Mouse (Mus musculus) intestine, embryonic 15.5 days (tissue): Measurements from ENCODE around the gene Krt84. TPM values are rescaled to one million over a fixed set of nuclear protein-coding genes. Genes with fewer than 3 reads are reported as not detected.

ENCODE experiments used
- ATAC-seq: fragments of 200-750 bp; cut with Nextera tagmentation; 2 replicates; pipeline ENCODE4 v1.8.0; 2017; ENCODE audit warnings: moderate TSS enrichment, moderate library complexity
- H3K27ac ChIP-seq: fragments of 300-500 bp; sonication (generic); 2 replicates; pipeline ENCODE4 v1.5.1; 2015; ENCODE audit warnings: mild to moderate bottlenecking, inconsistent platforms
- H3K27me3 ChIP-seq: fragments of 300-500 bp; sonication (generic); replicated peaks from 2 replicates; pipeline ENCODE4 v1.6.1; 2015; ENCODE audit warnings: inconsistent platforms
- H3K36me3 ChIP-seq: fragments of 300-500 bp; sonication (generic); 2 replicates; pipeline ENCODE4 v1.6.1; 2015; ENCODE audit warnings: inconsistent platforms
- H3K4me1 ChIP-seq: fragments of 300-500 bp; sonication (generic); replicated peaks from 2 replicates; pipeline ENCODE4 v1.6.1; 2015; ENCODE audit warnings: inconsistent platforms
- H3K4me2 ChIP-seq: fragments of 300-500 bp; sonication (generic); replicated peaks from 2 replicates; pipeline ENCODE4 v1.6.1; 2015; ENCODE audit warnings: mild to moderate bottlenecking, inconsistent platforms
- H3K4me3 ChIP-seq: fragments of 300-500 bp; sonication (generic); replicated peaks from 2 replicates; pipeline ENCODE4 v1.5.1; 2015; ENCODE audit warnings: inconsistent platforms
- H3K9ac ChIP-seq: fragments of 300-500 bp; sonication (generic); 2 replicates; pipeline ENCODE4 v1.6.1; 2015; ENCODE audit warnings: inconsistent platforms
- H3K9me3 ChIP-seq: fragments of 300-500 bp; sonication (generic); 2 replicates; pipeline ENCODE4 v1.6.1; 2016; ENCODE audit warnings: inconsistent platforms
- WGBS: fragments of 180-500 bp; shearing (Covaris S2); methylation state at CpG from one replicate; pipeline ENCODE4 v1.1.7; 2015; 5-methylcytosine and 5-hydroxymethylcytosine counted together
- polyA plus RNA-seq: library from polyadenylated mRNA; unstranded; fragments of >200 nt; fragmentation: Nextera tagmentation; extraction: Ambion mirVana; gene quantifications from 2 replicates; pipeline ENCODE4 v1.2.1, GENCODE M21; 2015

Gene Krt84
- 0.13 and 0.29 TPM in 2 replicates for polyA plus RNA-seq

DNA sequence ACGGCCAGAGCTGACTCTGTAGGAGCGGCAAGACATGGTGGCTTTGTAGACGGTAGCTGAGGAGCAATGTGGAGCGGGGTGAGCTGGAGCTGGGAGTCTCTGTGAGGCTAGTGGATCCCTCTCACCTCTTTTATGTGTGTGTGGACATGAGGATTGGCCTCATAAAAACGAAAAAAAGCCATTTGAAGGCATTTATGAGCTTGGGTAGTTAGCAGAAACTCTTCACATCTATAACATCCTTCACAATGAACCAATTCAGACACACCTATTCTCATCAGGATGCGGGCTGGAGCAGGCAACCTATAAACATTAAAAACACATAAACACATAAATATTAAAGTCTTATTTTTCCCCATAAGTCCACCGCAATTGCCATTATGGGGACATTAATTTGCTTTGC, at the start of gene Krt84:
Krt84 (minus strand) TSS at position 101 of the 400 bp plus-strand sequence.
- H3K4me1 ChIP-seq, result peaks cover 5% of the 10 kb centered on the region; the same call in 1 of the 2 replicates
- 80% methylated on average over 7 of the region's 7 CpGs for WGBS
- H3K4me3 ChIP-seq, result no peak within 1 kb of the TSS
- no peaks in the 10 kb centered on the region for H3K36me3 ChIP-seq
- no peak within 1 kb of the TSS for H3K4me2 ChIP-seq
- no peak within 1 kb of the TSS for H3K27ac ChIP-seq
- no peaks in the 10 kb centered on the region for H3K9me3 ChIP-seq
- 0 out of 2 replicates have a peak, but pooled peaks cover 2% of the 10 kb centered on the region for H3K27me3 ChIP-seq
- no peak within 1 kb of the TSS for H3K9ac ChIP-seq
- ATAC-seq, result no peak

- Histone ChIP-seq H3K4me3 (no peak overlapping the region), H3K9me3 (no peaks in the 10 kb centered on the region), H3K27me3 (no peaks in the 10 kb centered on the region), H3K36me3 (no peaks in the 10 kb centered on the region), H3K9ac (no peak overlapping the region), H3K27ac (no peak overlapping the region), H3K4me2 (no peak overlapping the region), H3K4me1 (no peaks in the 10 kb centered on the region)
- 68% methylated on average over 3 of the region's 3 CpGs for WGBS
- no peak for ATAC-seq
Observed at GRCm38 (mm10) chr15:101581701-101582100, 49.1 kb upstream of the Krt84 start.

DNA sequence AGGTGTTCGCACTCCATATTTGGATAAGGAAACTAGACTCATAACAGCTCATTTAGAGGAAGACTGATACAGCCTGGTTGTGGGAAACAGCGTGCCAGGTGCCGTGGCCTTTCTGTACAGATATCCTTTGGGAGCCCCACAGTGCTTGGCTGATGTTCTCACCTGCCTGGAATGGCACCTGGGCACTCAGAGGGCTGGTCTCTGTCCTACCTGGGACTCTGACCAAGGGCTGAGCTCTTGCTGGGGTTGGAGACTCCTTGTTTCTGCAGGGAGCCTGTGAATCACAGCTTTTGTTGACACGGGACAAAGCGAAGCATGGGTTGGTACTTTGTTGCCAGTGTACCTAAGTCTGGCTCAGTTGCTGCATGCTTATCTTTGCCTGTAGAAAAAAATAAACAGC, 42.9 kb upstream of the Krt84 start:
- H3K36me3 ChIP-seq, result no peaks in the 10 kb centered on the region
- no peak overlapping the region for H3K9ac ChIP-seq
- no peaks in the 10 kb centered on the region for H3K4me1 ChIP-seq
- 80% methylated on average over 5 of the region's 5 CpGs for WGBS
- no peaks in the 10 kb centered on the region for H3K9me3 ChIP-seq
- no peak overlapping the region for H3K4me3 ChIP-seq
- no peak overlapping the region for H3K4me2 ChIP-seq
- no peaks in the 10 kb centered on the region for H3K27me3 ChIP-seq
- no peak for ATAC-seq
- no peak overlapping the region for H3K27ac ChIP-seq

GRCm38 (mm10) chr15:101573796-101574345, 41.3 kb upstream of the Krt84 start, which contains the start of gene Krt75:
Krt75 (minus strand) TSS chr15:101573904.
- ATAC-seq, result no peak
- Histone ChIP-seq H3K4me1 (no peaks in the 10 kb centered on the region), H3K4me3 (no peak within 1 kb of the TSS), H3K27ac (no peak within 1 kb of the TSS), H3K4me2 (no peak within 1 kb of the TSS), H3K27me3 (no peaks in the 10 kb centered on the region), H3K9ac (no peak within 1 kb of the TSS), H3K9me3 (no peaks in the 10 kb centered on the region), H3K36me3 (no peaks in the 10 kb centered on the region)
- WGBS, result 57% methylated on average over 15 of the region's 15 CpGs

- Histone ChIP-seq H3K36me3 (no peaks in the 10 kb centered on the region), H3K27me3 (no peaks in the 10 kb centered on the region; the same call in 1 of the 2 replicates), H3K4me2 (no peak overlapping the region), H3K9me3 (no peaks in the 10 kb centered on the region), H3K4me3 (no peak overlapping the region), H3K9ac (no peak overlapping the region), H3K4me1 (no peaks in the 10 kb centered on the region), H3K27ac (no peak overlapping the region)
- no peak for ATAC-seq
- 49% methylated on average over 7 of the region's 7 CpGs for WGBS
Observed at GRCm38 (mm10) chr15:101567780-101568179, 35.2 kb upstream of the Krt84 start.

- no peak within 1 kb of the TSS for H3K9ac ChIP-seq
- H3K4me3 ChIP-seq, result no peak within 1 kb of the TSS
- H3K4me1 ChIP-seq, result 0 out of 2 replicates have a peak, but pooled peaks cover 2% of the 10 kb centered on the region
- no peaks in the 10 kb centered on the region for H3K36me3 ChIP-seq
- ATAC-seq, result no peak
- H3K27ac ChIP-seq, result no peak within 1 kb of the TSS
- 77% methylated on average over 5 of the region's 5 CpGs for WGBS
- no peaks in the 10 kb centered on the region for H3K9me3 ChIP-seq
- no peak within 1 kb of the TSS for H3K4me2 ChIP-seq
- H3K27me3 ChIP-seq, result no peaks in the 10 kb centered on the region; the same call in 1 of the 2 replicates
Observed at GRCm38 (mm10) chr15:101562850-101563249, 30.2 kb upstream of the Krt84 start, which contains the start of gene Krt90. Krt90 (minus strand) TSS chr15:101562950.

GRCm38 (mm10) chr15:101558034-101558646, 25.5 kb upstream of the Krt84 start:
- H3K4me1 ChIP-seq, result peaks cover 5% of the 10 kb centered on the region
- no peak overlapping the region for H3K4me2 ChIP-seq
- H3K27ac ChIP-seq, result no peak overlapping the region
- no peaks in the 10 kb centered on the region for H3K36me3 ChIP-seq
- 10% methylated on average over 7 of the region's 7 CpGs for WGBS
- no peaks in the 10 kb centered on the region for H3K27me3 ChIP-seq
- no peaks in the 10 kb centered on the region for H3K9me3 ChIP-seq
- H3K9ac ChIP-seq, result no peak overlapping the region
- ATAC-seq, result no peak
- no peak overlapping the region for H3K4me3 ChIP-seq

DNA sequence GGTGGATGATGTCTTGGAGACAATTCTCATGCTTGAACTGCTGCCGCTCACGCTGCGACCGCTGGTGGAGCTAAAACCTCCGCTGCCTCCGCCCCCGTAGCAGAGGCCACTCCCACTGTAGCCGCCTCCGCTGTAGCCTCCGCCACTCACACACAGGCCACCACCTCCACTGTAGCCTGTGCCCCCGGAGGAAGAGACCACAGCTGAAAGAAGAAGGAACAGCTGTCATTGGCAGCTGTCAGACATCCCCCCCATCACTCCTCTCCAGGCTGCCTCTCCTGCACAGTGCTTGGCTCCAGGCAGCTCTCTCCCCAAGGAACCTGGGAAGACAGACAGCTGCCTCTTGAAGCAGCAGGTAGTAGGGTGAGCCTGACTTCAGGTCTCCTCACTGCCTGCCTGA, 20.5 kb upstream of the Krt84 start:
- Histone ChIP-seq H3K4me2 (peak overlapping the region; percentile 49), H3K9ac (no peak overlapping the region), H3K27me3 (peaks cover 8% of the 10 kb centered on the region; the same call in 1 of the 2 replicates), H3K4me3 (no peak overlapping the region), H3K4me1 (peaks cover 13% of the 10 kb centered on the region), H3K36me3 (no peaks in the 10 kb centered on the region), H3K27ac (no peak overlapping the region), H3K9me3 (no peaks in the 10 kb centered on the region)
- ATAC-seq, result peak; percentile 74
- WGBS, result 0% methylated on average over 11 of the region's 11 CpGs

- no peak for ATAC-seq
- Histone ChIP-seq H3K27ac (no peak overlapping the region), H3K36me3 (no peaks in the 10 kb centered on the region), H3K4me2 (no peak overlapping the region), H3K9me3 (no peaks in the 10 kb centered on the region), H3K4me3 (no peak overlapping the region), H3K4me1 (peaks cover 12% of the 10 kb centered on the region), H3K27me3 (peaks cover 8% of the 10 kb centered on the region; the same call in 1 of the 2 replicates), H3K9ac (no peak overlapping the region)
- WGBS, result 79% methylated on average over 8 of the region's 8 CpGs
Observed at GRCm38 (mm10) chr15:101552188-101552587, 19.6 kb upstream of the Krt84 start.

DNA sequence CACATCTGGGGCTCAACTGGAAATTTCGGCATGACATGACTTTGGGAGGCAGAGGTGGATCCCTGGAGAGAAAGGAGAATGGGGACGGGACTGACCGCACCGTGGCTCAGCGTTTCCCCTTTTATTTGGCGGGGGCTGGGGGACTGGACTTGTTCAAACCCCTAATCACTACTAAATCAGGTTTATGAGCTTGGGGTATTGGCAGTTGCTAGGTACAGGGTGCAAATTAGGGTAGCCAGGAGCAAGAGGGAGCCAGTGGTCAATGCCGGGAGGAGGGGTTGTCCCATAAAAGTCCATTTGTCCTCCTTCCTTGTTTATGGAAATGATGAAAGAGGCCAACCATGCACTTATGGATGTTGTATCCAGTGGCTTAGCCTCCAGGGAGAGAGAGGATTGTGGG, 17.9 kb upstream of the Krt84 start, which contains the start of gene Krt82:
Krt82 (minus strand) TSS at position 101 of the 400 bp plus-strand sequence.
- no peak within 1 kb of the TSS for H3K4me2 ChIP-seq
- no peak within 1 kb of the TSS for H3K27ac ChIP-seq
- peaks cover 12% of the 10 kb centered on the region for H3K4me1 ChIP-seq
- H3K36me3 ChIP-seq, result no peaks in the 10 kb centered on the region
- ATAC-seq, result no peak
- H3K9me3 ChIP-seq, result no peaks in the 10 kb centered on the region
- WGBS, result 81% methylated on average over 7 of the region's 7 CpGs
- no peak within 1 kb of the TSS for H3K4me3 ChIP-seq
- H3K9ac ChIP-seq, result no peak within 1 kb of the TSS
- H3K27me3 ChIP-seq, result peaks cover 8% of the 10 kb centered on the region; the same call in 1 of the 2 replicates

DNA sequence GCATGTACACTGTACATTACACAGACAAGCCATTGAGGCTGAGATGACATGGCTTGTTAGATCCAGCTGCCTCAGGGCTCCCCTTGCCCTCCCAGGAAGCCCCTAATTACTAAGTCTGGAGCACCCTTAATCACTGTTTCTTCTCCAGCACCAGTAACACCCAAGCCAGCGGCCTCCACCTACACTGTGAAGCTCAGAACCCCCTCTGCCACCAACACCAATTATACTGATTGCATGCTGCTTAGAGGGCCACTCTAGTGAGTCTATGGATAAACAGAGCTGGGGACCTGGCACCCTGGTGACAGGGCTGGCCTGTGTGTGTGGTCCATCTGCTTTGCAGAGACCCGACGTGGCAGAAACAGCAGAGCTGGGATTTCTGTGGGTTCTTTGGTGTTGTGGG, 11.9 kb upstream of the Krt84 start:
- Histone ChIP-seq H3K9ac (no peak overlapping the region), H3K4me3 (no peak overlapping the region), H3K4me1 (no peaks in the 10 kb centered on the region), H3K36me3 (no peaks in the 10 kb centered on the region), H3K9me3 (no peaks in the 10 kb centered on the region), H3K27ac (no peak overlapping the region), H3K27me3 (no peaks in the 10 kb centered on the region), H3K4me2 (no peak overlapping the region)
- no peak for ATAC-seq
- 62% methylated on average over 3 of the region's 3 CpGs for WGBS

- Histone ChIP-seq H3K4me1 (no peaks in the 10 kb centered on the region; the same call in 1 of the 2 replicates), H3K9me3 (no peaks in the 10 kb centered on the region), H3K4me3 (no peak overlapping the region), H3K4me2 (no peak overlapping the region), H3K27me3 (no peaks in the 10 kb centered on the region), H3K36me3 (no peaks in the 10 kb centered on the region), H3K9ac (no peak overlapping the region), H3K27ac (no peak overlapping the region)
- ATAC-seq, result no peak
- WGBS, result 67% methylated on average over 9 of the region's 9 CpGs
Observed at GRCm38 (mm10) chr15:101542543-101542942, 9.9 kb upstream of the Krt84 start.

DNA sequence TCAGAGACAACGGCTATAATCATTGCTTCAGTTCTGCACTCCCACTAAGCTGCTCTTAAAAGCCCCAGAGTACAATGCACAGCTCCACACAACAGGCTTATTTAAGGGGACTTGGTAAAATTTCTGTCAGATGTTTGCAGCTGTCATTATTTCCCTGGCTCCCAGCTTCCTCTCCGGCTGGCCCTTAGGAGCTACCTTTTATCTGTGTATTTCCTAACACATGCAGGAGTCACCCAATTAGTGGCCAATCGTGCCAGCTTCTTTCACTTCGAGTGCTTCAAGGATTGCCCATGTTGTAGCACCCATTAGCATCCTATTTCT, 5.9 kb upstream of the Krt84 start:
- H3K36me3 ChIP-seq, result no peaks in the 10 kb centered on the region
- no peak overlapping the region for H3K27ac ChIP-seq
- H3K9ac ChIP-seq, result no peak overlapping the region
- 53% methylated on average over 4 of the region's 4 CpGs for WGBS
- peak; percentile 17; the same call in 1 of the 2 replicates for ATAC-seq
- no peaks in the 10 kb centered on the region for H3K9me3 ChIP-seq
- no peaks in the 10 kb centered on the region for H3K27me3 ChIP-seq
- peaks cover 5% of the 10 kb centered on the region; the same call in 1 of the 2 replicates for H3K4me1 ChIP-seq
- no peak overlapping the region for H3K4me3 ChIP-seq
- H3K4me2 ChIP-seq, result no peak overlapping the region
